Mouse (Mus musculus): ENCODE measurements around the gene Col5a1. TPM values are rescaled to one million over a fixed set of nuclear protein-coding genes. Genes with fewer than 3 reads are reported as not detected.

Col5a1 gene
- polyA plus RNA-seq, 1 experiment from 2014 or later = 29.0 TPM

GRCm38 (mm10) chr2:27934831-27935230 lies 48.6 kb downstream of the Col5a1 start:
- DNase-seq (ENCODE audit: low spot score) (no peak), ATAC-seq (ENCODE audit: low FRiP score) (no peak)
- no peak overlapping the region for H3K27ac ChIP-seq (ENCODE audit: low read depth, low read length)
- no peaks in the 10 kb centered on the region for H3K4me1 ChIP-seq (replicated peaks; ENCODE audit: control insufficient read depth, insufficient read depth, low read length)
- no peak overlapping the region for H3K4me2 ChIP-seq (replicated peaks; ENCODE audit: low read depth, low read length)
- H3K9me3 ChIP-seq (ENCODE audit: control insufficient read depth, low read length) = no peaks in the 10 kb centered on the region
- no peak overlapping the region for H3K9ac ChIP-seq (ENCODE audit: low read depth, low read length)
- no peak overlapping the region for H3K4me3 ChIP-seq (ENCODE audit: low read depth, low read length)
- 91% methylated on average over 9 of the region's 9 CpGs for WGBS
- H3K36me3 ChIP-seq (ENCODE audit: control insufficient read depth, insufficient read depth, low read length) = no peaks in the 10 kb centered on the region
- H3K27me3 ChIP-seq (ENCODE audit: control insufficient read depth, insufficient read depth, low read length) = no peaks in the 10 kb centered on the region

DNA sequence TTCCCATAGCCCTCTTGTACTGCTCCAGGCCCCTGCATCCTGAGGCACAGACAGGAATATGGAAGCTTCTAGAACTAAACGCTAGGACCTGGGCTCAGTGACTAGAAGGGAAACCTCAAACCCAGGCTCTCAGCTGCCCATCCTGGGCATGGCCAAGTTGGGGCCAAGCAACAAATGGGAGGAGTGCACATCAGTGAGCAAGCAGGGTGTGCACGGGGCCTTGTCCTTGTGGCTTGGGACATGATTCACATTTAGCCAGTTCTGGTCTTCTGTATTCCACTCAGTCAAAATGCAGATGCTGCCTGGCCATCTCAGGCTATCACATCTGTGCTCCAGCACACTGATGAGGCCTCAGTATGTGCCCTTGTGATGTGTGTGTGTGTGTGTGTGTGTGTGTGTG lies 49.2 kb downstream of the Col5a1 start:
- no peak for ATAC-seq (ENCODE audit: low FRiP score)
- Histone ChIP-seq H3K36me3 (ENCODE audit: control insufficient read depth, insufficient read depth, low read length) (no peaks in the 10 kb centered on the region), H3K9me3 (ENCODE audit: control insufficient read depth, low read length) (no peaks in the 10 kb centered on the region), H3K4me3 (ENCODE audit: low read depth, low read length) (no peak overlapping the region), H3K27ac (ENCODE audit: low read depth, low read length) (no peak overlapping the region), H3K27me3 (ENCODE audit: control insufficient read depth, insufficient read depth, low read length) (no peaks in the 10 kb centered on the region), H3K9ac (ENCODE audit: low read depth, low read length) (no peak overlapping the region), H3K4me2 (replicated peaks; ENCODE audit: low read depth, low read length) (no peak overlapping the region), H3K4me1 (replicated peaks; ENCODE audit: control insufficient read depth, insufficient read depth, low read length) (no peaks in the 10 kb centered on the region)
- no peak for DNase-seq (ENCODE audit: low spot score)
- WGBS = 93% methylated on average over 2 of the region's 2 CpGs

DNA sequence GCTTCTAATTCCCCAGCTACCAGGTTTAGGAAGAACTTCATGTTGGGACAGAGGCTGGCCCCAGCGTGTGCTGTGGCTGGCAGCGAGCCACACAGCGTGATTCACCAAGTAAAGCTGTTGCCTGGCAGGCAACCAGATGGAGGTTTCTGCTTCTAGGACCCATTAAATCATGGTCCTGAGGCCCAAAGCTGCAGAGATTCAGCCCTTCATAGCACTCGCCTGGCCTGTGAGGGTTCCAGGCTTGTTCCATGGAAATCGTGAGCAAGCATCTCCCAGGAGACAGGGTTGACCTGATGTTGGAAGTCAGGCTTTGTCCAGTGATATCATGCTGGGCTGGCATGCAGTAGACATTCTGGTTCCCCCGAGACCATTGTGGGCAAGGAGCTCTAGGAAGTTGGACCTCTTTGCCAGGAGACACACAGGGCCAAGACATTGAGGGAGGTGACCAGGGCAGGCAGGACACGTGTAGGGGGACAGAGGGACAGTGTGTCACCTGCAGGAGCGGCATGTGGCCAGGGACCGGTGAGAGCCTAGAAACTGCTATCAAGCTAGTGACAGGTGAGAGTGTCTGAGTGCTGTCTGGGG lies 50.5 kb downstream of the Col5a1 start:
- H3K4me1 ChIP-seq (replicated peaks; ENCODE audit: control insufficient read depth, insufficient read depth, low read length) = no peaks in the 10 kb centered on the region
- H3K27me3 ChIP-seq (ENCODE audit: control insufficient read depth, insufficient read depth, low read length) = no peaks in the 10 kb centered on the region
- H3K9me3 ChIP-seq (ENCODE audit: control insufficient read depth, low read length) = no peaks in the 10 kb centered on the region
- no peak overlapping the region for H3K27ac ChIP-seq (ENCODE audit: low read depth, low read length)
- H3K4me2 ChIP-seq (replicated peaks; ENCODE audit: low read depth, low read length) = no peak overlapping the region
- WGBS = 78% methylated on average over 9 of the region's 9 CpGs
- ATAC-seq (ENCODE audit: low FRiP score) (no peak), DNase-seq (ENCODE audit: low spot score) (no peak)
- H3K4me3 ChIP-seq (ENCODE audit: low read depth, low read length) = no peak overlapping the region
- H3K9ac ChIP-seq (ENCODE audit: low read depth, low read length) = no peak overlapping the region
- no peaks in the 10 kb centered on the region for H3K36me3 ChIP-seq (ENCODE audit: control insufficient read depth, insufficient read depth, low read length)

DNA sequence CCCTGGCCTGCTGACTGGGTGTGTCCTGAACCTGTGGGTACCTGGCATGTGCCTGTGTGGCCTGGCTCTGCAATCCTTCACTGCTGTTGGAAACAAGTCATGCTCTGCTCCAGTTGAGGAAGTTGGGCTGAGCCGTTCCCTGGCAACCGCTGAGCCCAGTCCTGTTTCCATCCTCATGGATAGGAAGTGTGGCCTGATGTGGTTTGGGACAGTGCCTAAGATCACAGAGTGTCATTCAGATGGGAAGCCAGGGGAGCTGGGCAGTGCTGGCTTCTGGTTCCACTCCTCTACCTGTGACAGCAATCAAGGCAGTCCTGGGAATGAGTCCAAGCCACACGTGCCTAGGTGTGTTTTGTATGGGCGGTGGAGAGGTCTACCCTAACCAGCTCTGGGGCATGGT lies 53.2 kb downstream of the Col5a1 start:
- Histone ChIP-seq H3K4me3 (ENCODE audit: low read depth, low read length) (no peak overlapping the region), H3K27me3 (ENCODE audit: control insufficient read depth, insufficient read depth, low read length) (no peaks in the 10 kb centered on the region), H3K9ac (ENCODE audit: low read depth, low read length) (no peak overlapping the region), H3K4me2 (replicated peaks; ENCODE audit: low read depth, low read length) (no peak overlapping the region), H3K36me3 (ENCODE audit: control insufficient read depth, insufficient read depth, low read length) (no peaks in the 10 kb centered on the region), H3K4me1 (replicated peaks; ENCODE audit: control insufficient read depth, insufficient read depth, low read length) (no peaks in the 10 kb centered on the region), H3K27ac (ENCODE audit: low read depth, low read length) (no peak overlapping the region), H3K9me3 (ENCODE audit: control insufficient read depth, low read length) (no peaks in the 10 kb centered on the region)
- no peak for DNase-seq (ENCODE audit: low spot score)
- WGBS = 93% methylated on average over 4 of the region's 4 CpGs
- ATAC-seq (ENCODE audit: low FRiP score) = no peak

- no peak overlapping the region for H3K9ac ChIP-seq (ENCODE audit: low read depth, low read length)
- no peaks in the 10 kb centered on the region for H3K36me3 ChIP-seq (ENCODE audit: control insufficient read depth, insufficient read depth, low read length)
- no peak overlapping the region for H3K4me3 ChIP-seq (ENCODE audit: low read depth, low read length)
- no peaks in the 10 kb centered on the region for H3K9me3 ChIP-seq (ENCODE audit: control insufficient read depth, low read length)
- no peak for ATAC-seq (ENCODE audit: low FRiP score)
- 90% methylated on average over 12 of the region's 12 CpGs for WGBS
- DNase-seq (ENCODE audit: low spot score) = no peak
- H3K4me1 ChIP-seq (replicated peaks; ENCODE audit: control insufficient read depth, insufficient read depth, low read length) = no peaks in the 10 kb centered on the region
- no peaks in the 10 kb centered on the region for H3K27me3 ChIP-seq (ENCODE audit: control insufficient read depth, insufficient read depth, low read length)
- H3K27ac ChIP-seq (ENCODE audit: low read depth, low read length) = no peak overlapping the region
- no peak overlapping the region for H3K4me2 ChIP-seq (replicated peaks; ENCODE audit: low read depth, low read length)
Observed at GRCm38 (mm10) chr2:27940144-27940543, 53.9 kb downstream of the Col5a1 start.

DNA sequence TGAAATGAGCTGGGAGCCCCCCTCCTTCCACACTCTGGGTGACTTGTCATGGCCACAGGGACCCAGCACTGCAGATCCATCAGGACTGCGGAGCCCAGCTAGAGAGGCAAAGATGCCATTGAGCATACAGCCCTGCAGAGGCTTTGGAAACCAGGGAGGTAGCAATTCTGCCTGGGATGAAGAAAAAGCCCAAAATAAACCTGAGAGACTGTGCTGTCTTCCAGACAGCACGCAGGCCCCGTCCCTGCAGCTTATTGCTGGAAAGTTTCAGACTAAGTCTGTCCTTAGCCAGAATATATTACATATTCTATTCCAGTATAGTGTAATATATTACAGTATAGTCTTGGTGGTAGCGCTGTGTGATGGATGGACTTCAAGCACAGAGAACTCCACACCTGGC lies 61.0 kb downstream of the Col5a1 start:
- Histone ChIP-seq H3K9ac (ENCODE audit: low read depth, low read length) (no peak overlapping the region), H3K9me3 (ENCODE audit: control insufficient read depth, low read length) (no peaks in the 10 kb centered on the region), H3K4me1 (replicated peaks; ENCODE audit: control insufficient read depth, insufficient read depth, low read length) (no peaks in the 10 kb centered on the region), H3K4me2 (replicated peaks; ENCODE audit: low read depth, low read length) (no peak overlapping the region), H3K36me3 (ENCODE audit: control insufficient read depth, insufficient read depth, low read length) (peaks cover 2% of the 10 kb centered on the region; the same call in 1 of the 2 replicates), H3K4me3 (ENCODE audit: low read depth, low read length) (no peak overlapping the region), H3K27me3 (ENCODE audit: control insufficient read depth, insufficient read depth, low read length) (no peaks in the 10 kb centered on the region), H3K27ac (ENCODE audit: low read depth, low read length) (no peak overlapping the region)
- DNase-seq (ENCODE audit: low spot score) = no peak
- 93% methylated on average over 4 of the region's 4 CpGs for WGBS
- ATAC-seq (ENCODE audit: low FRiP score) = no peak

DNA sequence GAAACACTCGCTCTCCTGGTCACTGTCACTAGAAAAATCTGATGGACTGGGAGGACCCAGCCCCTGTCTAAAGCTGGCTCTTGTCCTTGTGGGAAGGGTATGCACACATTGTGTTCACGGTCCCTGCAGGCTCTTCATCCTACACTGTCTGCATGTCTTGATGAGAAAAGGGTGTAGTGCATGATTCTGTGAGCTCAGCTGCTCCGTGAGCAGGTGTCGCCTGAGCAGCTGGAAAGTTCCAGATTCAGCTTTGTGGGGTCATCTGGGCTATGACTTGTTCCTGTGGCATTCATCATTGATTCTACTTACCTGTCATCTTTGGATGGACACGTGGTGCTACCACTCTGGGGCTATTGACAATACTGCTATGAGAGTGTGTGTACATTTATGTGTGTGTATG lies 61.7 kb downstream of the Col5a1 start:
- Histone ChIP-seq H3K27me3 (ENCODE audit: control insufficient read depth, insufficient read depth, low read length) (no peaks in the 10 kb centered on the region), H3K4me1 (replicated peaks; ENCODE audit: control insufficient read depth, insufficient read depth, low read length) (no peaks in the 10 kb centered on the region), H3K4me2 (replicated peaks; ENCODE audit: low read depth, low read length) (no peak overlapping the region), H3K4me3 (ENCODE audit: low read depth, low read length) (no peak overlapping the region), H3K27ac (ENCODE audit: low read depth, low read length) (no peak overlapping the region), H3K9me3 (ENCODE audit: control insufficient read depth, low read length) (no peaks in the 10 kb centered on the region), H3K9ac (ENCODE audit: low read depth, low read length) (no peak overlapping the region), H3K36me3 (ENCODE audit: control insufficient read depth, insufficient read depth, low read length) (peaks cover 2% of the 10 kb centered on the region; the same call in 1 of the 2 replicates)
- DNase-seq (ENCODE audit: low spot score) = no peak
- 90% methylated on average over 5 of the region's 5 CpGs for WGBS
- no peak for ATAC-seq (ENCODE audit: low FRiP score)

GRCm38 (mm10) chr2:27953866-27954265 lies 67.6 kb downstream of the Col5a1 start:
- H3K9ac ChIP-seq (ENCODE audit: low read depth, low read length) = no peak overlapping the region
- H3K27me3 ChIP-seq (ENCODE audit: control insufficient read depth, insufficient read depth, low read length) = no peaks in the 10 kb centered on the region
- peaks cover 2% of the 10 kb centered on the region; the same call in 1 of the 2 replicates for H3K36me3 ChIP-seq (ENCODE audit: control insufficient read depth, insufficient read depth, low read length)
- 80% methylated on average over 3 of the region's 3 CpGs for WGBS
- H3K9me3 ChIP-seq (ENCODE audit: control insufficient read depth, low read length) = no peaks in the 10 kb centered on the region
- DNase-seq (ENCODE audit: low spot score) (no peak), ATAC-seq (ENCODE audit: low FRiP score) (no peak)
- H3K4me1 ChIP-seq (replicated peaks; ENCODE audit: control insufficient read depth, insufficient read depth, low read length) = no peaks in the 10 kb centered on the region
- no peak overlapping the region for H3K27ac ChIP-seq (ENCODE audit: low read depth, low read length)
- no peak overlapping the region for H3K4me2 ChIP-seq (replicated peaks; ENCODE audit: low read depth, low read length)
- H3K4me3 ChIP-seq (ENCODE audit: low read depth, low read length) = no peak overlapping the region

- H3K36me3 ChIP-seq (ENCODE audit: control insufficient read depth, insufficient read depth, low read length) = peaks cover 1% of the 10 kb centered on the region; the same call in 1 of the 2 replicates
- H3K4me1 ChIP-seq (replicated peaks; ENCODE audit: control insufficient read depth, insufficient read depth, low read length) = no peaks in the 10 kb centered on the region
- no peaks in the 10 kb centered on the region for H3K9me3 ChIP-seq (ENCODE audit: control insufficient read depth, low read length)
- no peak overlapping the region for H3K27ac ChIP-seq (ENCODE audit: low read depth, low read length)
- 55% methylated on average over 3 of the region's 3 CpGs for whole genome bisulfite sequencing
- no peak overlapping the region for H3K4me3 ChIP-seq (ENCODE audit: low read depth, low read length)
- ATAC-seq (ENCODE audit: low FRiP score) (no peak), DNase-seq (ENCODE audit: low spot score) (no peak)
- no peak overlapping the region for H3K9ac ChIP-seq (ENCODE audit: low read depth, low read length)
- no peaks in the 10 kb centered on the region for H3K27me3 ChIP-seq (ENCODE audit: control insufficient read depth, insufficient read depth, low read length)
- H3K4me2 ChIP-seq (replicated peaks; ENCODE audit: low read depth, low read length) = no peak overlapping the region
Observed at GRCm38 (mm10) chr2:27954924-27955323, 68.7 kb downstream of the Col5a1 start.
